Mouse (Mus musculus) erythroblast, embryonic 14.5 days (primary cell): ENCODE measurements around the gene Ccdc54.

ENCODE experiments used
- GATA1 ChIP-seq: IDR thresholded peaks from 2 replicates; pipeline ENCODE4 v1.6.1; 2012; ENCODE audit warnings: low read length, inconsistent platforms, mixed read lengths
- TAL1 ChIP-seq: IDR thresholded peaks from 3 replicates; pipeline ENCODE4 v1.6.1; 2012; ENCODE audit warnings: low read length, inconsistent platforms, mixed read lengths

- TF ChIP-seq GATA1 (no peak), TAL1 (no peak)
These were observed 18.4 kb downstream of the Ccdc54 start for GRCm38 (mm10) chr16:50572557-50572956.
